Mouse (Mus musculus) T-helper 1 cell (primary cell): ENCODE data around the gene Fli1.

Experiments
- in situ Hi-C: fragments of 300-600 bp; cut with MboI, MseI; formaldehyde crosslinking; loops from one replicate; pipeline ENCODE4 v1.15.1; 2025; ENCODE audit warnings: high pct_unique_total_duplicates

Fli1 gene

DNA sequence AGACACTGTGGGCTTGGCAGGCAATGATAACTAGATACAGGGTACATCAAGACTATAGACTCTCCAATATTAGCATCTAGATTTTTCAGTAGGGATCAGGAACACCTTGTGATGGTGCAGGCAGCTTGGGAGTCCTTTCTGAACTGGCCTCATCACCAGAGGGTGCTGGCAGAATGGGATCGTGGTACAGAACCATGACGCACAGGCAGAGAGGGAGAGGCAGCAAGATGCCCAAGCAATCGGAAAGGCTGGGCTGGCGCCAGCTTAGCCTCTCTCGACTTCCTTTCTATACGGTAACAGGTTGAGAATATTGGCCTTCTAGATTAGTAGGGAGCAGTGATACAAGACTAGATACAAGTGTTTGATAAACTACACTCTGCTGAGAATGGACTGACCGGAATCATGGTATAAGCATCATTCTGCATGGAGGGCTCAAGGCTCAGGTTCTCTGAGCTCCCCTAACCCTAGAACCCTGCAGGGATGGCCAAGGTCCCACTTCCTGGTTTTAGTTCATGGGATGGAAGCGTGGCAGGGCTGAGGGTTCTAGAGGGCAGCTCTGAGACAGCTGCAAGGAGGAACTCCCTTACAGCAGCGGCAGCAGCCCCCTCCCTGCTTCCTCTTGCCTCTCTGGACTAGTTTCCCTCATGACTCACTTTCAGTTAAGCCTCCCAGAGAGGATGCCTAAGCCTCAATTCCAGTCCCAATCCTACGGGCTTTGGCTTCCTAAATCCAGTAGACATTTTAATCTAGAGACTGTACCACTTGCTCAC is 67.9 kb downstream of the Fli1 start:
- in situ Hi-C loops: no loop called here

- in situ Hi-C loops: no loop called here
Measured at GRCm38 (mm10) chr9:32472346-32472745, 70.3 kb downstream of the Fli1 start.

- in situ Hi-C loops: no loop called here
Measured at GRCm38 (mm10) chr9:32469123-32469751, 73.4 kb downstream of the Fli1 start.

GRCm38 (mm10) chr9:32468313-32468712 is 74.3 kb downstream of the Fli1 start:
- in situ Hi-C loops: no loop called here

GRCm38 (mm10) chr9:32467443-32467842 is 75.2 kb downstream of the Fli1 start:
- in situ Hi-C loops: no loop called here

GRCm38 (mm10) chr9:32466861-32467260 is 75.8 kb downstream of the Fli1 start:
- in situ Hi-C loops: no loop called here

DNA sequence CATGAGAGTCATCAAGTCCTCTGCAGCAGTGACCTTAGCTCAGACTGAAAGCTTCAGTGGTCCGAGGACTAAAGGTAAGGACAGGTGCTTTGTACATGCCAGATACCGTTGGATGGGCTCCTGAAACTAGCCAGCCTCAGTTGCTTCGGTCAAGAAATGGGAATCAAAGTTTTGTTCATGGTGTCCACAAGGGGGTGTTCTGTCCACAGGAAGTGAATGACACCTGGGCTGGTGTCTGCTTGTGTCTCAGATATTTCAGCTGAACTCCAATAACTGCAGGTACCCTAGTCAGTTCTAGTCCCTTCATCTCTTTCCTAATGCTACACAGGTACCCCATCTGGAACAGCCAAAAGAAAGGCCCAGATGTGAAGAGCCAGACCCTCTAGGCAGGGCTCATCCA is 86.0 kb downstream of the Fli1 start:
- in situ Hi-C loops: no loop called here

- in situ Hi-C loops: no loop called here
Measured at GRCm38 (mm10) chr9:32450161-32450560, 92.5 kb downstream of the Fli1 start.

- in situ Hi-C loops: no loop called here
Measured at GRCm38 (mm10) chr9:32448766-32449165, 93.9 kb downstream of the Fli1 start.

DNA sequence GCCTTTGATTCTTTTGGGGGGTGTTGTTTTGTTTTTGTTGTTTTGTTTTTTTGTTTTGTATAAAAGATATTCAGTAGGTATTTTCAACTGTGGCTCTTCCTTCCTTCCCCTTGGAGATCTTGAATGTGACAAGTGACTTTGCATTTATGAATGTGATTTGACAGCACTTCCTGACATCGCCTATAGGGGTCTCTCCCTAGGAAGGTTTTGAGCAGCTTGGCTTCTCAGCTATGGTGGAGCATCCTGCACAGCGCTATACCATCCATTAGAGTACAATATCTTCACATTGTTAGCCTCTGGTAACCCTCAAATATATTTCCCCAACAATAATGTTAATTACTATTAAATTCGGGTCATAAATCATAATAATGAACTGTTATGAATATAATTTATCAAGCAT is 96.9 kb downstream of the Fli1 start:
- in situ Hi-C loops: no loop called here

DNA sequence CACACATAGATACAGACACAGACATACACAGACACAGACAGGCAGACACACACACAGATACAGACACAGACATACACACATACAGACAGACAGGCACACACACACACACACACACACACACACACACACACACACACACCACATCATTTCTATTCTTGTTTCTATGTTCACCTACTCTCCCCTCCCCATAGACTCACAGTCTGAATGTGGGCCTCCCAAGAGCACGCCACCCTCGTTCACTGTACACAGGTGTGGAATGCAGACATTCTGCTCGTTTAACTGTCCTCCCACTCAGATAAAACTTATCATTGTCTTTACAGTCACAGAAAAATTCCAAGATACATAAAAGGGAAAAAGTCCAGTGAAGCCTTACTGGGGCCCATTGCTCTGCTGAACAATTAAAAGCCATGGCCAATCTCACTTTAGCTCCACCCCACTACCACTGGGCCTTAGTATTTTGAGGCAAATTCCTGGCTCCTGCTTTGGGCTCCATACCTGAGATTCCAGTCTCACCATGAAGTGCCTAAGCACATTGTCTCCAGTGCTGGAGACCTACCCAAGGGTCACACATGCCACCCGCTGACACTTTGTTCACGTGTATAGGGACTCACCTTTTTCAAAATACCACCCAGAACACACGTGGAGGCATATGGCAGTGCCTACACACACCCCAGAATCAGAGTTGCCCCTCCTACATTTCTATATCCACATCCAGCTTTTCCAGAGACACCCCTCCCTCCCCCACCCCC is 98.0 kb downstream of the Fli1 start:
- in situ Hi-C loops: no loop called here

DNA sequence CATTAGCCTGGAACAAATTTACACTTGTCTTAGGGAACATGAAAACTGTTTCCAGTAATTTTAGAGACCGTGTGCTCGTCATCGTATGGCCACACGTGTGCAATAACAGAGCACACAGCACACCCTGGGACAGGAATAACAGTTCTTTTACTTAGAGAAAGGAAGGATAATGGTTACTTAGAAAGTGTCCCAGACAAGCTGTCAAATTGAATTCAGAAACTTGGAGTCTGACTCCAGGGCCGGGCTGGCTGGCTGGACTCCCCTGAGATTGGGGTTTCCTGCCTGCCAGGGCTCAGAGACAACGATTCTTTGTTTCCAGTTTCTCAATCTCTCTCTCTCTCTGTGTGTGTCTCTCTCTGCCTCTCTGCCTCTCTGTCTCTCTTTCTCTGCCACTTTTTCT is 98.8 kb downstream of the Fli1 start:
- in situ Hi-C loops: no loop called here

DNA sequence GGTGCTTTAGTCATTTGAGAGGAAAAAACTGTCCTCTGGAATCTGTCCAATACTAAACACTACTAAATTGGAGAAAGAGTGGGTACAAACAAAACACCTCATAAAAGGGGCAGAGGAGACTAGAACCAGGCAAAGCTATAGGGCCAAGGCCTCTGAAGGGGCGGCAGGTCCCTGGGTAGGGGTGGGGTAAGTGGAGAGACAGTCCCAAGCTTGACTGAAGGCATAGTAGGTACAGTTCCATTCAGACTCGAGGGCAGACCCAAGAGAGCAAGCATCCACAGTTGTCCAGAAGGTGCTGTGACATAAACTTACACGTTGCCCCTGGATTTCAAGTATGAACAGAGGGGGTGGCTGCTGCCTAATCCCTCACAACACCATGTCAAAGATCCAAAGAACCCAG is 99.5 kb downstream of the Fli1 start:
- in situ Hi-C loops: no loop called here

DNA sequence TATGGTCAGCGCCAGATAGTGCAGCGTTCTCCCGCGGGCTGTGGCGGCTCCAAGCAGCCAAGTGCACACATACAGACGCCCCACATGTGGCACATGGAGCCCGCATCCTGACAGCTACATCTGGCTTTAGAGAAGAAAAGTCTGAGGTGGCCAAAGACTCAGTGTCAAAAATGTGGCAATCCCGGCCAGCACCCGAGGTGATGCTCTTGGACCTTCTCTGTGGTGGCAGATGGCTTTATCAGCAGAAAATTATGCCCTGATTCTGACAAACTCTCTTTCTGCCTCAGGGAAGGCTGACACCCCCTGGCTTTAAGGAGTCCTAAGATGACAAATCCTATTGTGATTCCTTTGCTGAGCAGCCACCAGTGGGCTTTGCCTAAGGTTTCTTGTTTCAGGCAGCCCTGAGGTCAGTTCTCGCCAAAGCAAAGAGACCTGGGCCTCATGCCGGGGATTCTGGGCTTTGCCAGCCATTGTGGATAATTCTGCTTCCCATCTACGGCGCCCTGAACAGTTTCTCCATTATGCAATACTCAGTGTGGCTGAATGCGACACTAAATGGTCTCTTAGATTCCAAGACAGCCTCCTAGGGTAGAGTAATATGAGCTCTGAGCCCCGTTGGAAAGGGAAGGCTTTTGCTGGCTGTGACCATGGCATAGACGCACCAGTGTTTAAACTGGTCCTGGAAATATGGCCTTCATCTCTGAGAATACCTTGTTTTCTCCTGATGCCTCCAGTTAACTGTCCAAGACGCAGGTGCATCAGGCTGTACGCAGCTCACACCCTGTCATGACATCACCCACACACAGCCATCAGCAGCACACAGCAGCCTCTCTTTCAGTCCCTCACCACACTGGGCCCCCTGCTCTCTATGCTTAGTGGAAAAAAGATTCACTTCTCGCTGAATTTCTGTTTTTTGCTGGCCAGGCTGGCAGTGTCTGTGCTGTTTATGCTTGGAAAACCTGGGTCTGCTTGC is 108.1 kb downstream of the Fli1 start:
- in situ Hi-C loops: no loop called here

DNA sequence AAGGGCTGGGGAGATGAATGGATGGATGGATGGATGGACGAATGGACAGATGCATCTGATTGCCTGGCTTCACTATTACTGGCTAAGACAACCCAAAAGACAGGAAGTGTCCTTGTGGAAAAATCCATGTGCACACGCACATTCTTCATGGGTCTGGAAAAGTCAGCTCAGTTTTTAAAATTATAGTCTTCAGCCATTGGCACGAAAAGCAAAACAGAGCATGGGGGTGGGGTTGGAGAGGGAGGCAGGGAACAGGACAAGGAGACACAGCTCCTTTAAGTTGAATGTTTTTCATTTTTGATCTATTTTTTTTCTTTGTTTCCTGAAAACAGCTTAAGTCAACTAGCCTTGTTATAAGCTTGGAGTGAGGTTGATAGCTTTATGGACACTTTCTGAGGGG is 111.6 kb downstream of the Fli1 start:
- in situ Hi-C loops: no loop called here

DNA sequence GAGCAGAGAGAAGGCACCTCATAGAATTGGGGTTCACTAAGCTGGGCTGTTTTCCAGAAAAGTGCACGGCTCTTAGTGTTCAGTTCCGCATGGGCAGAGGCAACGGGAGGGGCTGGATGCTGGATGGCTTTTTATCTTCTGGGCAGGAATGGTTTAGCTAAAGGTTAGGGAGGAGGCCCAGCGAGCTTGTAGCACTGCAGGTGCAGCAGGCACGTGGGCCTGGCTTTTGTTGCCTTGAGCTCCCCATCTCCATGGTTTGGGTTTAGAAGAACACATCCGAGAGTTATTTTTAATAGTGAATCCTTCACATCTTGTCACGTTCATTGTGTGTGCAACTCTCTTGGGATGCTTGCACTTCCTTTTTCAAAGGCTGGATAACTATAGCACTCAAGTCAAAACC is 117.3 kb downstream of the Fli1 start:
- in situ Hi-C loops: no loop called here

DNA sequence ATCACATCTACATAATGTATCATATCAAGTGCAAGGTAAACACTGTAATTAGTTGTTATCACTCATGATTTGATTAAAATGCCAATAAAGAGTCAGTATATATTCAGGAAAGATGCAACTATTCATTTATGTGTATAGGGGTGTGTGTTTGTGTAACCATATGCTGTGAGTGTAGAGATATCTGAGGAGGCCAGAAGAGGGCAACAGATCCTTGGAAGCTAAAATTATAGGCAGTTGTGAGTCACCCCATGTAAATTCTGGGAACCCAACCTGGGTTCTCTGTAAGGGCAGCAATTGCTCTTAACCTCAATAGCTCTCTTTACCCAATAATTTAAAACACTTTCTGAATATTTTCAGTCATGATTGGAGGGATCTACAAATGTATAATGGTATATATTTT is 122.0 kb downstream of the Fli1 start:
- in situ Hi-C loops: no loop called here

DNA sequence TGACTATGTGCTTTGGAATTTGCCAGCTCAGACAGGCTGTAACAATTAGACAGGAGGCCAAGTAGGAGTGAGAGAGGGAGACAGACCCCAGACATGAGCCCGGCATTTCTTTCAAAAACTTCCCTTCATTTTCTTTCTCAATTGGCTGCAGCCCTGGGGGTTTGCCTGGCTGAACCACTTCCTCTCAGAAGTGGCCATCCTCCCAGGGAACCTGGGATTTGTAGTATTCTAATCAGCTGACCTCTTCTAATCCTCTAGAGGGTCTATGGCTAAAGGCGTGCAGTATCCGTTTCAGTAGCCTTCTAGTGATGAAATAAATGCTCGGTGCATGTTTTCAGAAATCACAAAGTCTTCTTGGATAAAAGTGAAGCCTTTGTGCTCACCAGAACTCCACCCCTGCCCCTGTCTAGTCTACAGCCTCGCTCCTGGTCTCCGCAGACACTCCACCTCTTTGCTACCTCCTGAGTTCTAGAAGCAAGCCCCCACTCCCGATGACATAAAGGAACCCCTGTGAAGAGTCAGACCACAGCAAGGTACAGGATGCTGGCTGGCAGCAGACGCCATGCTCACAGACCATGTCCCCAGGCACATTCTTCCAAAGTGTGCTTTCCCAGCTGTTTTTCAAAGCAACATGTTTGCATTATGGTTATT is 125.1 kb downstream of the Fli1 start:
- in situ Hi-C loops: no loop called here

DNA sequence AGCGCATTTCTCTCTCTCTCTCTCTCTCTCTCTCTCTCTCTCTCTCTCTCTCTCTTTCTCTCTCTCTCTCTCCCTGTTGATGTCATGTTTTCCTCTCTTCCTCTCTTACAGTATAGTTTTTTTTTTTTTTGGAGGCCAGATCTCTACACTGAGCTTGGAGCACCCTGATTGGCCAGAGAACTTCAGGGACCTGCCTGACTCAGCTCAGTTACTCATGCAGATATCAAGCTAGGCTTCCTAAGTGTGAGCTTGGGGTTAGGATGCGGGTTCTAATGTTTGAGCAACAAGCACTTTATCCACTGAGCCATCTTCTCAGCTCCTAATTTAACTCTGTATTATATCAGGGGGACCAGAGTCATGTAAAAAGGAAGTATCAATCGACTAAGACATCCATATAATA is 126.7 kb downstream of the Fli1 start:
- in situ Hi-C loops: no loop called here

- in situ Hi-C loops: no loop called here
Measured at GRCm38 (mm10) chr9:32414956-32415355, 127.7 kb downstream of the Fli1 start.
